8 mouse cellular contexts compared by ENCODE assay signal in the genomic region with DNA sequence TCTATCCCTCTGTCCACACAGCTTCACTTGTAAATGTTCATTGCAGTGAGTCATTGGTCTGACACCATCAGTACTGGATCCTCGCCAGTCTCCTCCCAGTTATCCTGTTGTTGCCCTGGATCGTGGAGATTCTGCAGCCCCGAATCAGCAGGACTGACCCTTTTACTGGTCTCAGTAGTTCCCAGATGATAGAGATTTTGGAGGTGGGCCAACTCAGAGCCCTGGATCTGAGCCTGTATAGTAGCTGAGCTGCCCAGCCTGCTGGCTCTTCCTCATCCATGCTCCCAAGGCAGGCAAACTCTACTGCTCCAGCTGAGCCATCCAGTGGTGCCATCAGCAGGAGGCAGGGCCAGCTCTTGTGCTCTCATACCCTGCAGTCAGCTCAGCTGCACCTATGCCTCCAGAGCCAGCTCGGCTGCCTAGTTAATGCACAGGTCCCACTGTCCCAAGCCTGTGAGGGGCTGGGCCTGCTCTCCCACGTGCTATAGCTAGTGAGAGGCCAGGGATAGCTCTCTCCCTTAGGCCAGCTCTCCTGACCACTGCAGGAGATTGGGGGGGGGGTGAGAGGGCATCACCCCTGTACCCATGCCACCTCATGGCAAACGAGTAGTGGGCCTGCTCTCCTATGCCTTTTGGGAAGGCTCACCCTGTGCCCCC.
DNase-seq lines count a peak whose midpoint lies in the region; ATAC-seq and TF ChIP-seq lines count a peak whose summit lies in the region.

No protein-coding gene starts in this region.

- H3K27ac ChIP-seq in forebrain, embryonic 13.5 days: no peak overlapping the region
- no peak overlapping the region for H3K27ac ChIP-seq in forebrain, embryonic 11.5 days (ENCODE audit: low read depth, low read length)
- H3K27ac ChIP-seq in heart, embryonic 10.5 days: peak overlapping the region; percentile 65; the same call in 1 of the 2 replicates
- H3K27ac ChIP-seq in lung, postnatal 0 days (ENCODE audit: low read length): no peak overlapping the region
- H3K27ac ChIP-seq in liver, embryonic 12.5 days: no peak overlapping the region

- H3K9me3 ChIP-seq in forebrain, embryonic 13.5 days (replicated peaks): no peaks in the 10 kb centered on the region
- H3K9me3 ChIP-seq in forebrain, embryonic 11.5 days (ENCODE audit: control insufficient read depth, low read length): no peaks in the 10 kb centered on the region
- no peaks in the 10 kb centered on the region for H3K9me3 ChIP-seq in heart, embryonic 10.5 days
- H3K9me3 ChIP-seq in lung, postnatal 0 days (ENCODE audit: low read length): no peaks in the 10 kb centered on the region
- no peaks in the 10 kb centered on the region for H3K9me3 ChIP-seq in liver, embryonic 12.5 days (replicated peaks)

- H3K4me1 ChIP-seq in forebrain, embryonic 13.5 days: no peaks in the 10 kb centered on the region
- no peaks in the 10 kb centered on the region for H3K4me1 ChIP-seq in forebrain, embryonic 11.5 days (replicated peaks; ENCODE audit: control insufficient read depth, insufficient read depth, low read length)
- H3K4me1 ChIP-seq in heart, embryonic 10.5 days: peaks cover 8% of the 10 kb centered on the region; the same call in 1 of the 2 replicates
- H3K4me1 ChIP-seq in lung, postnatal 0 days (ENCODE audit: insufficient read depth, low read depth, low read length): no peaks in the 10 kb centered on the region
- H3K4me1 ChIP-seq in liver, embryonic 12.5 days: no peaks in the 10 kb centered on the region

- no peak for DNase-seq in forebrain, embryonic 11.5 days (ENCODE audit: low spot score)
- DNase-seq in ovary, adult 18-20 months (ENCODE audit: low spot score): peak; percentile 19
- DNase-seq in ovary, postnatal 10 days (ENCODE audit: low spot score): no peak
- no peak for DNase-seq in heart, embryonic 10.5 days (ENCODE audit: low spot score)
- peak; percentile 73 for DNase-seq in lung, postnatal 0 days (ENCODE audit: low spot score)
- DNase-seq in right cerebral cortex, postnatal 4 days: no peak

- no peak for TF ChIP-seq CTCF in lung, postnatal 0 days (IDR thresholded peaks at IDR 0.05)

- 0 out of 2 replicates have a peak, but pooled peaks have one; percentile 8 for ATAC-seq in forebrain, embryonic 13.5 days
- ATAC-seq in forebrain, embryonic 11.5 days (replicated peaks; ENCODE audit: low FRiP score): no peak
- ATAC-seq in lung, postnatal 0 days: peak; percentile 87
- no peak for ATAC-seq in liver, embryonic 12.5 days

- no peak overlapping the region for H3K4me2 ChIP-seq in forebrain, embryonic 13.5 days
- H3K4me2 ChIP-seq in forebrain, embryonic 11.5 days (ENCODE audit: low read depth, low read length, severe bottlenecking): no peak overlapping the region
- no peak overlapping the region for H3K4me2 ChIP-seq in lung, postnatal 0 days (replicated peaks; ENCODE audit: low read depth, low read length)
- H3K4me2 ChIP-seq in liver, embryonic 12.5 days: no peak overlapping the region

- no peak overlapping the region for H3K9ac ChIP-seq in forebrain, embryonic 13.5 days
- H3K9ac ChIP-seq in forebrain, embryonic 11.5 days (ENCODE audit: low read length): no peak overlapping the region
- H3K9ac ChIP-seq in lung, postnatal 0 days (replicated peaks; ENCODE audit: low read depth): no peak overlapping the region
- H3K9ac ChIP-seq in liver, embryonic 12.5 days: no peak overlapping the region

- TF ChIP-seq EP300 in lung, postnatal 0 days (IDR thresholded peaks at IDR 0.05): no peak

- no peak overlapping the region for H3K4me3 ChIP-seq in forebrain, embryonic 13.5 days
- H3K4me3 ChIP-seq in forebrain, embryonic 11.5 days (ENCODE audit: low read depth, low read length): no peak overlapping the region
- no peak overlapping the region for H3K4me3 ChIP-seq in heart, embryonic 10.5 days
- no peak overlapping the region for H3K4me3 ChIP-seq in lung, postnatal 0 days (ENCODE audit: low read depth, low read length)
- H3K4me3 ChIP-seq in liver, embryonic 12.5 days: no peak overlapping the region

- peaks cover 63% of the 10 kb centered on the region for H3K36me3 ChIP-seq in forebrain, embryonic 13.5 days (ENCODE audit: poor library complexity, severe bottlenecking)
- no peaks in the 10 kb centered on the region for H3K36me3 ChIP-seq in forebrain, embryonic 11.5 days (ENCODE audit: control insufficient read depth, insufficient read depth, low read length)
- H3K36me3 ChIP-seq in heart, embryonic 10.5 days: peaks cover 47% of the 10 kb centered on the region
- peaks cover 5% of the 10 kb centered on the region; the same call in 1 of the 2 replicates for H3K36me3 ChIP-seq in lung, postnatal 0 days (ENCODE audit: insufficient read depth, low read length)
- peaks cover 59% of the 10 kb centered on the region for H3K36me3 ChIP-seq in liver, embryonic 12.5 days

- H3K27me3 ChIP-seq in forebrain, embryonic 13.5 days: no peaks in the 10 kb centered on the region
- no peaks in the 10 kb centered on the region for H3K27me3 ChIP-seq in forebrain, embryonic 11.5 days (ENCODE audit: control insufficient read depth, insufficient read depth, low read length)
- H3K27me3 ChIP-seq in heart, embryonic 10.5 days (ENCODE audit: insufficient read depth, poor library complexity, severe bottlenecking): no peaks in the 10 kb centered on the region
- no peaks in the 10 kb centered on the region for H3K27me3 ChIP-seq in lung, postnatal 0 days (replicated peaks; ENCODE audit: insufficient read depth, low read length)
- H3K27me3 ChIP-seq in liver, embryonic 12.5 days (replicated peaks): no peaks in the 10 kb centered on the region

- 63% methylated on average over 6 of the region's 6 CpGs for WGBS in forebrain, embryonic 13.5 days
- 86% methylated on average over 6 of the region's 6 CpGs for WGBS in forebrain, embryonic 11.5 days
- 71% methylated on average over 6 of the region's 6 CpGs for WGBS in heart, embryonic 10.5 days
- WGBS in lung, postnatal 0 days: 59% methylated on average over 6 of the region's 6 CpGs
- 74% methylated on average over 6 of the region's 6 CpGs for WGBS in liver, embryonic 12.5 days (ENCODE audit: insufficient replicate concordance)

Comparison
In these comparisons a context has a peak if more than half of its experiments do, and no peak if none do; other contexts are left out.
1. ATAC-seq: peak in forebrain, embryonic 13.5 days (single experiment) and lung, postnatal 0 days (single experiment); none in forebrain, embryonic 11.5 days (single experiment) and liver, embryonic 12.5 days (single experiment).
2. DNase-seq: peak in ovary, adult 18-20 months (single experiment) and lung, postnatal 0 days (single experiment); none in forebrain, embryonic 11.5 days (single experiment), ovary, postnatal 10 days (single experiment), heart, embryonic 10.5 days (single experiment) and right cerebral cortex, postnatal 4 days (single experiment).